Mouse (Mus musculus) hindbrain, embryonic 12.5 days (tissue): ENCODE data around the gene Ppfia2. TPM values are rescaled to one million over a fixed set of nuclear protein-coding genes. Genes with fewer than 3 reads are reported as not detected.

Source experiments
- ATAC-seq: fragments of 200-750 bp; cut with Nextera tagmentation; 2 replicates; pipeline ENCODE4 v1.8.0; 2017; ENCODE audit warnings: moderate TSS enrichment; ENCODE audit not compliant: low FRiP score
- H3K27ac ChIP-seq: fragments of 300-500 bp; sonication (generic); 2 replicates; pipeline ENCODE4 v1.5.1; 2016; ENCODE audit warnings: mild to moderate bottlenecking
- H3K27me3 ChIP-seq: fragments of 300-500 bp; sonication (generic); 2 replicates; pipeline ENCODE4 v1.6.1; 2016; ENCODE audit warnings: mild to moderate bottlenecking
- H3K36me3 ChIP-seq: fragments of 300-500 bp; sonication (generic); 2 replicates; pipeline ENCODE4 v1.6.1; 2016; ENCODE audit warnings: mild to moderate bottlenecking
- H3K4me1 ChIP-seq: fragments of 300-500 bp; sonication (generic); 2 replicates; pipeline ENCODE4 v1.6.1; 2016
- H3K4me2 ChIP-seq: fragments of 300-500 bp; sonication (generic); replicated peaks from 2 replicates; pipeline ENCODE4 v1.6.1; 2016; ENCODE audit warnings: mild to moderate bottlenecking
- H3K4me3 ChIP-seq: fragments of 300-500 bp; sonication (generic); 2 replicates; pipeline ENCODE4 v1.5.1; 2016; ENCODE audit warnings: mild to moderate bottlenecking
- H3K9ac ChIP-seq: fragments of 300-500 bp; sonication (generic); 2 replicates; pipeline ENCODE4 v1.6.1; 2016; ENCODE audit warnings: mild to moderate bottlenecking, moderate library complexity
- H3K9me3 ChIP-seq: fragments of 300-500 bp; sonication (generic); replicated peaks from 2 replicates; pipeline ENCODE4 v1.6.1; 2016; ENCODE audit warnings: mild to moderate bottlenecking
- WGBS: fragments of 180-500 bp; shearing (Covaris S2); methylation state at CpG from one replicate; pipeline ENCODE4 v1.1.7; 2016; 5-methylcytosine and 5-hydroxymethylcytosine counted together
- polyA plus RNA-seq: library from polyadenylated mRNA; unstranded; fragments of >200 nt; fragmentation: Nextera tagmentation; extraction: Ambion mirVana; gene quantifications from 2 replicates; pipeline ENCODE4 v1.2.1, GENCODE M21; 2016

Ppfia2 gene
- polyA plus RNA-seq, 1 experiment from 2014 or later: 11.1 TPM

GRCm38 (mm10) chr10:106719936-106720335 lies 249.8 kb downstream of the Ppfia2 start:
- 93% methylated on average over 2 of the region's 2 CpGs for WGBS
- Histone ChIP-seq H3K27me3 (no peaks in the 10 kb centered on the region), H3K4me1 (no peaks in the 10 kb centered on the region), H3K9me3 (no peaks in the 10 kb centered on the region; the same call in 1 of the 2 replicates), H3K27ac (no peak overlapping the region), H3K36me3 (no peaks in the 10 kb centered on the region), H3K4me3 (no peak overlapping the region), H3K9ac (no peak overlapping the region), H3K4me2 (no peak overlapping the region)
- ATAC-seq: no peak

- Histone ChIP-seq H3K36me3 (no peaks in the 10 kb centered on the region), H3K4me1 (no peaks in the 10 kb centered on the region), H3K27ac (no peak overlapping the region), H3K9me3 (no peaks in the 10 kb centered on the region), H3K4me2 (no peak overlapping the region), H3K9ac (no peak overlapping the region), H3K4me3 (no peak overlapping the region), H3K27me3 (no peaks in the 10 kb centered on the region)
- 79% methylated on average over 2 of the region's 2 CpGs for WGBS
- ATAC-seq: no peak
Observed at GRCm38 (mm10) chr10:106732265-106732664, 262.1 kb downstream of the Ppfia2 start.

- H3K36me3 ChIP-seq: no peaks in the 10 kb centered on the region
- no peak overlapping the region for H3K4me2 ChIP-seq
- no peak for ATAC-seq
- 75% methylated on average over 4 of the region's 4 CpGs for WGBS
- H3K27ac ChIP-seq: no peak overlapping the region
- H3K4me1 ChIP-seq: no peaks in the 10 kb centered on the region
- H3K9ac ChIP-seq: no peak overlapping the region
- H3K27me3 ChIP-seq: no peaks in the 10 kb centered on the region
- H3K4me3 ChIP-seq: no peak overlapping the region
- H3K9me3 ChIP-seq: no peaks in the 10 kb centered on the region
Observed at GRCm38 (mm10) chr10:106736230-106737063, 266.3 kb downstream of the Ppfia2 start.

- H3K9me3 ChIP-seq: no peaks in the 10 kb centered on the region
- no peak overlapping the region for H3K4me3 ChIP-seq
- no peak overlapping the region for H3K4me2 ChIP-seq
- no peaks in the 10 kb centered on the region for H3K4me1 ChIP-seq
- H3K27ac ChIP-seq: no peak overlapping the region
- no peak for ATAC-seq
- no peak overlapping the region for H3K9ac ChIP-seq
- H3K36me3 ChIP-seq: no peaks in the 10 kb centered on the region
- no peaks in the 10 kb centered on the region for H3K27me3 ChIP-seq
- WGBS: 75% methylated on average over 3 of the region's 3 CpGs
Observed at GRCm38 (mm10) chr10:106738190-106738589, 268.1 kb downstream of the Ppfia2 start.

- H3K27ac ChIP-seq: no peak overlapping the region
Observed at GRCm38 (mm10) chr10:106744966-106745365, 274.8 kb downstream of the Ppfia2 start.

GRCm38 (mm10) chr10:106761061-106761460 lies 290.9 kb downstream of the Ppfia2 start:
- Histone ChIP-seq H3K4me3 (no peak overlapping the region), H3K4me2 (no peak overlapping the region), H3K4me1 (no peaks in the 10 kb centered on the region), H3K9me3 (no peaks in the 10 kb centered on the region), H3K27me3 (no peaks in the 10 kb centered on the region), H3K36me3 (no peaks in the 10 kb centered on the region), H3K27ac (no peak overlapping the region), H3K9ac (no peak overlapping the region)
- ATAC-seq: no peak
- WGBS: 86% methylated on average over 6 of the region's 6 CpGs

More at GRCm38 (mm10) chr10:106744966-106745365, 274.8 kb downstream of the Ppfia2 start:
- no peak overlapping the region for H3K9ac ChIP-seq
- H3K4me1 ChIP-seq: no peaks in the 10 kb centered on the region
- H3K36me3 ChIP-seq: no peaks in the 10 kb centered on the region
- no peak overlapping the region for H3K4me3 ChIP-seq
- no peak overlapping the region for H3K4me2 ChIP-seq
- H3K9me3 ChIP-seq: no peaks in the 10 kb centered on the region
- no peak for ATAC-seq
- H3K27me3 ChIP-seq: no peaks in the 10 kb centered on the region

GRCm38 (mm10) chr10:106763785-106764184 lies 293.6 kb downstream of the Ppfia2 start:
- Histone ChIP-seq H3K4me1 (no peaks in the 10 kb centered on the region), H3K9me3 (no peaks in the 10 kb centered on the region), H3K27me3 (no peaks in the 10 kb centered on the region), H3K4me2 (no peak overlapping the region), H3K4me3 (no peak overlapping the region), H3K27ac (no peak overlapping the region), H3K9ac (no peak overlapping the region), H3K36me3 (no peaks in the 10 kb centered on the region)
- no peak for ATAC-seq
- 83% methylated on average over 7 of the region's 7 CpGs for WGBS

GRCm38 (mm10) chr10:106775571-106775970 lies 305.4 kb downstream of the Ppfia2 start:
- Histone ChIP-seq H3K36me3 (no peaks in the 10 kb centered on the region), H3K27me3 (no peaks in the 10 kb centered on the region)

GRCm38 (mm10) chr10:106815447-106815846 lies 345.3 kb downstream of the Ppfia2 start:
- Histone ChIP-seq H3K36me3 (no peaks in the 10 kb centered on the region), H3K27me3 (no peaks in the 10 kb centered on the region), H3K4me2 (no peak overlapping the region), H3K9ac (no peak overlapping the region), H3K4me1 (no peaks in the 10 kb centered on the region), H3K27ac (no peak overlapping the region), H3K9me3 (no peaks in the 10 kb centered on the region), H3K4me3 (no peak overlapping the region)
- 52% methylated on average over 2 of the region's 2 CpGs for WGBS
- ATAC-seq: 0 out of 2 replicates have a peak, but pooled peaks have one; percentile 40

More at GRCm38 (mm10) chr10:106775571-106775970, 305.4 kb downstream of the Ppfia2 start:
- Histone ChIP-seq H3K4me2 (no peak overlapping the region), H3K4me3 (no peak overlapping the region), H3K9me3 (no peaks in the 10 kb centered on the region; the same call in 1 of the 2 replicates), H3K4me1 (no peaks in the 10 kb centered on the region), H3K27ac (no peak overlapping the region), H3K9ac (no peak overlapping the region)
- WGBS: 95% methylated on average over 1 of the region's 1 CpGs
- ATAC-seq: no peak

- Histone ChIP-seq H3K36me3 (no peaks in the 10 kb centered on the region), H3K27me3 (no peaks in the 10 kb centered on the region), H3K27ac (no peak overlapping the region), H3K9me3 (no peaks in the 10 kb centered on the region), H3K4me1 (no peaks in the 10 kb centered on the region), H3K4me3 (no peak overlapping the region), H3K9ac (no peak overlapping the region), H3K4me2 (no peak overlapping the region)
- 79% methylated on average over 4 of the region's 4 CpGs for WGBS
- ATAC-seq: no peak
Observed at GRCm38 (mm10) chr10:106818381-106818780, 348.2 kb downstream of the Ppfia2 start.

GRCm38 (mm10) chr10:106824215-106824614 lies 354.1 kb downstream of the Ppfia2 start:
- Histone ChIP-seq H3K4me3 (no peak overlapping the region), H3K27ac (no peak overlapping the region), H3K36me3 (no peaks in the 10 kb centered on the region), H3K4me1 (no peaks in the 10 kb centered on the region), H3K4me2 (no peak overlapping the region), H3K9ac (no peak overlapping the region), H3K27me3 (no peaks in the 10 kb centered on the region), H3K9me3 (no peaks in the 10 kb centered on the region)
- ATAC-seq: no peak
- 100% methylated on average over 1 of the region's 1 CpGs for WGBS

GRCm38 (mm10) chr10:106838476-106838875 lies 368.3 kb downstream of the Ppfia2 start:
- H3K9ac ChIP-seq: no peak overlapping the region
- H3K4me2 ChIP-seq: no peak overlapping the region
- H3K36me3 ChIP-seq: no peaks in the 10 kb centered on the region
- 100% methylated on average over 1 of the region's 1 CpGs for WGBS
- no peaks in the 10 kb centered on the region for H3K9me3 ChIP-seq
- H3K4me3 ChIP-seq: no peak overlapping the region
- H3K27ac ChIP-seq: no peak overlapping the region
- no peaks in the 10 kb centered on the region for H3K4me1 ChIP-seq
- no peak for ATAC-seq
- H3K27me3 ChIP-seq: no peaks in the 10 kb centered on the region

GRCm38 (mm10) chr10:106858106-106858505 lies 388.0 kb downstream of the Ppfia2 start:
- Histone ChIP-seq H3K4me3 (no peak overlapping the region), H3K9ac (no peak overlapping the region), H3K4me1 (no peaks in the 10 kb centered on the region), H3K9me3 (no peaks in the 10 kb centered on the region), H3K36me3 (no peaks in the 10 kb centered on the region), H3K27me3 (no peaks in the 10 kb centered on the region), H3K4me2 (no peak overlapping the region), H3K27ac (no peak overlapping the region)
- no peak for ATAC-seq
- 80% methylated on average over 6 of the region's 6 CpGs for WGBS
